Mouse (Mus musculus) retina, postnatal 7 days (tissue): Measurements from ENCODE around the gene Slc23a4.

Experiments used
- DNase-seq: peaks from one replicate; pipeline ENCODE4 v3.0.0-alpha.2; 2012; ENCODE audit warnings: low read depth, low spot score

Slc23a4 gene

DNA sequence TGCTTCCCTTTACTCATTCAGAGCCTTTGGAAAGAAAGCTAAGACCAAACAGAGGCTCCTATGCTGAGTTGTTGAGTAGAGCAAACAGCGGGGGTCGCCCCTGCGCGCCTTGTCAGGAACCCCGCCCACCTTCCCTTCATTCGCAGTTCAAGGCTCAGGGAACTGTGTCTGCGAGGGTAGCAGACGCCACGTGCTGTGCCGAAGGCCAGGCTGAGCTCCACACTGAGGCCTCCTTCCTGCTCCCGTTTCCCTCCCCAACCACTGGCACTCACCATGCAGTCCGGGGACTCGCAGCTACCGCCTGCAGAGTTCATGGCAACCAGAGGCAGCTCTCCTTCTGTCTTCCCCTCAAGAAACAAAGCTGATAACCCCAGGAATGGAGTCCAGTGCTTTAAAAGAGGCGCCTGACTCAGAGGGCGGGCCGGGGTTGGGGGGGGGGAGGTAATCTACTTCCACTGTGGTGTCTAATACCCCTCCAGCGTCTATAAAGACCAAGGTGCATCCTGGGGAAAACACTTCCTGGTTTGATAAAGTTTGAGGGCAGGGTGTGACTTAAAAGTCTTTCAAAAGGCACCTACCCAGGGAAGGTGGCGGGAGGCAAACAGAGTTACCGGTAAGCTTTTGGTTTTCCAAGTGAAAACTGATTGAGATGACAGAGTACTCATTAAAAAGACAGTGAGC, at the start of gene Slc23a4:
Slc23a4 (minus strand) TSS at position 324 of the 681 bp plus-strand sequence.
- DNase-seq: no peak

DNA sequence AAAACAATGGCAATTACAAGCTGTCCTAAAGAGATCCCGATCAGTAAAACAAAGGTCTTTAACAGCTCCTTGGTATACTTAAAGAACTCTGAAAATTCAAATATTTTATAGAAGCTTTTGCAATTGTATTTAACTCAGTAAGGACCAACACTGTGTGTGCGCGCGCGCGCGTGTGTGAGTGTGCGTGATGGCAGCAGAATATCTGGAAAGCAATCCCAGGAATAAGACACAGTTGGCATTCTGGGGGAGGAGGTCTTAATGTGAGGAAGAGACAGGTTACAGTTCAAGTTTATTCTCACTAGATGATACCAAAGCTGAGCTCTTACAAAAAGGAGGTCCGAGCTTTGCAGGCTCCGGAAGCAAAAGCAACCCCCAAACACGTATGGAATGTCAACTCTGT, 45.1 kb upstream of the Slc23a4 start:
- DNase-seq: no peak

DNA sequence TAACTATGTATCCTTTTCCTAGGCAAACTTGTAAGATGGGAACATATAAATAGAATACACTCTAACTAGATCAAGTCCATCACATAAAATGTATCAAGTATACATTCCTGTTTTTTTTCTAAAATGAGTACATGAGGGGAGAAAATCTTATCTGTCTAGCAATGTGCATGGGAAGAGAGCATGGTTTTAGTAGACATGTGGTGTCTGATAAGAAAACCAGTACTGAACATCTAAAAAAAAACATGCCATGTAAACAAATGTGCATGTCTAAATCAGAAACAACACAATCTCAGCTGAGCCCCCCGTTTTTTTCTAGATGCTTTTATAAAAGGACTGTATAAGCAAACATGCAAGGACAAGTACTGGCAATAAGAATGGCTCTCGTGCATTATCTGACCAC, 44.5 kb upstream of the Slc23a4 start:
- no peak for DNase-seq

DNA sequence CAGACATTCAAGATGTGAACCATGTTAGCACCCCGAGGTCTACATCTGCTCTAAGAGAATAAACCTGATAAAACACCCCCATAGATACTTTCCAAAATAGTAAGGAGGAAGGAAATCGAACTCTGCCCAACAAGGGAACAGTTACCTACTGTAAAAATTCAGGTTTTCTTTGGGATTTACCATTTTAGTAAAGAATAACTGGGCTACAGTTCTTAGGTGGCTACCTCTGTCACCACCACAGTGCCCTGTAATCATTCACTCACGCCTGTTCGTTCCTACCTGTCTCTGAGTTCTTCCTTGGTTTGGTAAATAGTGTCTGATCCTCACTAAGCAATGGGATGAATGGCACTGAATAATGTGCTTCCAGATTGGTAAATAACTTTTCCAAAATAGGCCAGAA, 42.6 kb upstream of the Slc23a4 start:
- DNase-seq: no peak

DNA sequence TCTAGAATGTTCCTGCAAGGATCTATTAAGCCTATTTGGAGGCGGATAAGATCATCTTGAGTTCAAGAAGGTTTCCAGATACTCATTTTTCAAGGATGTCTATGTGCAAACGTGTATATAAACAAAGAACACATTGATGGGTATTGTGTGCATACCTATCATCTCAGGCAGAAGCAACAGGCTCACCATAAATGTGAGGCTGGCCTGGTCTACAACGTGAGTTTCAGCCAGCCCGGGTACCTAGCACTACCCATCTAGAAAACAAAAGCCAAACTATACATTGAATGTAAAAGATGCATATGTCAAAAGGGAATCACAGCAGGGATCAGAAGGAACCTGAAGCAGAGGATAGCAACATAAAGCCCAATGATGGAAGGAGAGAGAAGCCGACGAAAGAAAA, 42.0 kb upstream of the Slc23a4 start:
- DNase-seq: no peak

DNA sequence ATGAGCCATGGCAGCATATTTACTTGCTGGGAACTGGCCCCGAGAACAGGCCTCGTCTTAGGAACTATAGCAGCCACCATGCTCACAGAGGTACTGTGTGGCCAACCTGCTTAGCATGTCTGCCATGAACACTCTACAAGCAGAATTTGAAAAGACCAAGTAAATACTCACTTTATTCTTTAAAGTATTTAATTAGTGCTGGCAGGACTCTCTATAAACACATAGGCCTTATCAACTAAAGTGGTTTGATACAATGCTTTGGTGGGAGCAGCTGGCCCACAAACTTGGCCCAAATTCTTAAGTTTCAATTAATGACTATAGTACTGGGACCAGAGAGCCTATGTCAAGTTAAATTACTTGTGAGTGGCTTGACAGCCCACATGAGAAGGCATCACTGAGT, 39.8 kb upstream of the Slc23a4 start:
- DNase-seq: no peak

DNA sequence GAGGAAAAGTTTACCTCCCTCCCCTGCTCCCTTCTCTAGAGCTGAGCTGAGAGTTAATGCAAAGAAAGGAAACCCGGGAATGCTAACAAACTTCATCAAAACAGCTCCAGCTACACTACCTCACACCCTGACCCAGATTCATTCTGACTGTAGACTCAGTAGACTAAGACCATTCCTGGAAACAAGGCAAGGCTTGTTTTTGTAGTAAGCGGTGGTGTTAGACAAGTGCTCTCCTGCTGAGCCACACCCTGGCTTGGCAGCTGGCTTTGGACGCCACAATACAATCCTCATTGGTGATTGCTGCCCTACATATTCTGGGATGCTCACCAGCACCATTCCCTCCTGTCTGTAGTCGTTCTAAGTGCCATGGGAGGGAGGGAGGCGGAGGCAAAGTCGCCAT, 39.1 kb upstream of the Slc23a4 start:
- DNase-seq: no peak

DNA sequence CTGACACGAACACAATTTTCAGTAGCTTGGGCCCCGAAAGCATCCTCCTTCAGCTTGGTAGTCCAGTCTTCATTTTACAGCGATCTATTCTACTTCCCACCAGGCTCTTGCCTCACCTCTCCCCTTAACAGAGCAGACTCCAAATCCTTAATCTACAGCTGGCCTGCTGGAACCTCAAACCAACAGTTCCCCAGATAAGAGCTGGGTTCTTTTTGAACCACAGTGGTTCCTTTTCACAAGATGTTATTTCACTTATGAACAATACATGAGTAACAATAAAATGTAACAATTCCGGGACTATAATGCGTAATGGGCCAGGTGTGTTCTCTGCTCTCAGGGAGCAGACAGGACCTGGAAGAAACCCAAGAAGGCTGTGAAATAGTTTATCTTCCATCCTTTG, 28.4 kb upstream of the Slc23a4 start:
- DNase-seq: no peak

DNA sequence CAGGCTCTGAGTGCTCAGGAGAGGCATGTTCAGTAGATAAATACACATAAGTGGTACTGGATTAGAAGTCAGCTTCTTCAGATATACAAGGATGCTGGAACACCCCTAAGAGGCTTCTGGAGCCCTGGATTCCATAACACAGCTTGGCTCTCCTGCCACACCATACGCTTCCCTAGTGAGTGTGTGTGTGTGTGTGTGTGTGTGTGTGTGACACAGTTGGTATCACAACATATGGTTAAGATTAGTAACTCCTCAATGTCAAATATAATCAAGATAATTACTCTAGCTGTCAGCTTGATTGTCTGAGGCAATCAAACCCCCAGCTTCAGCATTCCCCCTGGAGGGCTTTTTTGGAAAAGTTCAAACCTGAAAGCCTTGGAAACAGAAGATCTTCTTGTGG, 23.7 kb upstream of the Slc23a4 start:
- DNase-seq: no peak

DNA sequence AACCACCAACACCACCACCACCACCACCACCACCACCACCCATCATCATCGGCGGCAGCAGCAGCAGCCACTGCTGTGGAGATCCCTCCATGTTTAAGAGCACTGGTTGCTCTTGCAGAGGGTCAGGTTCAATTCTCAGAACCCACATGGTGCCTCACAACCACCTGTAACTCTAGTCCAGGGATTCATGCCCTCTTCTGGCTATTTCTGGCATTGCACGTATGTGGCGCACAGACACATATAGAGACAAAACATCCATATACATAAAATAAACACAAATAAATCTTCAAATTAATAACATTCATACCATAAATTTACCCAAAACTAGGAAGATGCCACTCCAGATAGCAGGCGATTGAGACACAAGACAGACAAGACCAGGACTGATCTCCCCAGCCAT, 22.5 kb upstream of the Slc23a4 start:
- DNase-seq: no peak

DNA sequence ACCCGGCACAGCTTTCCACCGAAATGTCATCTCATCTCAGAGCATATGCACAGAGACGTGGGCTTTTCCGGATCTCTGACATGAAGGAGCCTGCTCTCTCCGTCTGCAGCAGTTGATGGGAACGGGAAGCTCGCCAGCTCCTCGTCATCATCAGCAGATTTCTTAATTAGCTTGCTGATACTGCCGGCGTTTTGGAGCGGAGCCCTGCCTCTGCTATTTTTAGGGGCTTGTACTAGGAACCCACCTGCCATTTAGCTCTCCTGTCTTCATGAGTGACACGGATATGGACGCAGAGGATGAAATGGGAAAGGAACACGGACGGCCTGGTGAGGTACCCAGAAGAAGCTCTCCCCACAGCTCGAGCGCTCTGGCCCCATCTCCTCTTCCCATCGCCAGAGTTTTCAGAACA, 14.1 kb upstream of the Slc23a4 start:
- no peak for DNase-seq

DNA sequence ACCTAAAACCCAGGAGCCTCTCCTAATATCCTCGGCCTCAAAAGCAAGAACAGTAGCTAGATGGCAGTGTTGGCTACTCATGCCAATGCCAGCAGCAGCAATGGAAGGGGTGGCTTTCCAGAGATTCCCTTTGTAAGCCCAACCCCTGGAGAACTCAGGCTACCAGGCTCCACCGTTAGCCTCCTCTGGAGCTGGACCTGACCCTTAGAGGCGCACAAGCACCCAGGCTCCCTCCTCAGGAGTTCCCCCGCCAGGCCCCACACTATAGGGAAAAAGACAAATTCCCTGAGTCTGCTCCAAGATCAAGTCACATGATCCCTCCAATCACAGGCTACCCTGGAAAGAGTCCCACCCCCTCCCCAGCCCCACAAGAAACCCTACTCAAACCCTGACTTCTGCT, 10.9 kb upstream of the Slc23a4 start:
- no peak for DNase-seq

DNA sequence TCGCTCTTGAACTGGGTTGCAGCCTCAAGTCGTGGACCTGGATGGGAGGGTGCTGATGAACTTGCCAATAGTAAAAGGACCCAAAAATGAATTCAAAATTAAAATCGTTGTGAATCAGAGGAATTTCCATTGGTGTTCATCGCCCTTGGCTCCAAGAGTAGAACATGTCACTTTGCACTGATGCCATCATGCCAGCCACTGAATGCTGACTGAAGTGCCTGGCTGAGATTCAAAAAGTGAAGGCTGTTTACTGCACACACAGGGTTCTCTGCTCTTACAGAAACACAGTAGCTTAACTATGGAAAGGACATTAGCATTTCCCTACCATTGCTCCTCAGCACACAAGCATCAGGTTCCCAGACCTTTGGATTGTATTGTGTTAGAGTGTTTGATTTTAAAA, 8.3 kb upstream of the Slc23a4 start:
- DNase-seq: no peak

DNA sequence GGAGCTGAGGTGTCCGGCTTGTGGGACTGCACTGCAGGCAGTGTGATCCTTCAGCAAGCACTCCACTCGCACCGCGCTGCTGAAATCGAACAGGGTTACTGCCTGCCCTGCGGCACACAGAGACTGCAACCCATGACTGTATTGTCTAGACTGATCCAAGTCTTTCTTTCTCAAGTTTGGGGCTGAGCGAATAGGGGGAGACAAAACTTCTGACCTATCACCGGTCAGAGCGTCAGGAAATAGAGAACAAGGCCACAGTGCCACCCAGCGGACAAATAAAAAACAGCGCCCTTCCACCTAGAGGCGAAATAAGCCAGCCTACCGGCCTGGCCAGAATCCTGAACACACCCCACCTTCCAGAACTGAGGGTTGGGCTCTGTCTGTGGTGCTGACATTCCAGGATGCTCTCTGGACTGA, 7.1 kb upstream of the Slc23a4 start:
- DNase-seq: peak; percentile 59

DNA sequence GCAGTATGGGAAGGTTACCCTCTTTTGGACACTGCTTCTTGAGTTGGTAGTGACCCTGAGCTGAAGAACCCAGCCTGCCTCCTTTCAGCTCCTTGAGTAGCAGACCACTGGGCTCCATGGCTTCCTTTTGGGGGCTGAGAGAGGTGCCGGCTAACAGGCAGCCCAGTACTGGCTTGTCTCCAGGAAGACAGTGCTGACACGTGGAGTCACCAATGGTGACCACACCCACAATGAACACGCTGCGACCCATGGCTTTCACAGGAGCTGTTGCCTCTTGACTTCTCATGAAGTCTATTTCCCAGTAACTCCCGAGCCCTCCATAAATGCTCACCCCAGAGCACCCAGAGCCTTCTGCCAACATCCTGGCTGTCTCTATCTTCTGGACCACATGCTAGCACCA, 6.5 kb upstream of the Slc23a4 start:
- DNase-seq: no peak

DNA sequence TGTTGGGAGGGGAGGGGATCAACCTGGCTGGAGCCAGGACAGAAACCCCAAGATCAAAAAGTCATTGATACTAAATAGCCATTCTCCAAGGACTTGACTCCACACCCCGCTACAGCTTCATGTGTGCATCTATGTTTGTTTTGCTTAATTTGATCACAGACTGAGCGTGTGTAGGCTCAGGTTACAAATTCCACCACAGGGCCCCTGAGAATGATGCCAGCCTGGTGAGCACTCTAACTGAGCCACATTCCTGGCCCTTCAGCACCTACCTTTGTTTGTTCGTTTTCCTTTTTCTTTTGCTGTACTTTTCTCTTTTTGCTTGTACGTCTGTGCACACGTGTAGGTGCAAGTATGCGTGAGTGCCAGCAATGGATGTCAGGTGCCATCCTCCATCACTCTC, 1.1 kb upstream of the Slc23a4 start:
- DNase-seq: no peak

DNA sequence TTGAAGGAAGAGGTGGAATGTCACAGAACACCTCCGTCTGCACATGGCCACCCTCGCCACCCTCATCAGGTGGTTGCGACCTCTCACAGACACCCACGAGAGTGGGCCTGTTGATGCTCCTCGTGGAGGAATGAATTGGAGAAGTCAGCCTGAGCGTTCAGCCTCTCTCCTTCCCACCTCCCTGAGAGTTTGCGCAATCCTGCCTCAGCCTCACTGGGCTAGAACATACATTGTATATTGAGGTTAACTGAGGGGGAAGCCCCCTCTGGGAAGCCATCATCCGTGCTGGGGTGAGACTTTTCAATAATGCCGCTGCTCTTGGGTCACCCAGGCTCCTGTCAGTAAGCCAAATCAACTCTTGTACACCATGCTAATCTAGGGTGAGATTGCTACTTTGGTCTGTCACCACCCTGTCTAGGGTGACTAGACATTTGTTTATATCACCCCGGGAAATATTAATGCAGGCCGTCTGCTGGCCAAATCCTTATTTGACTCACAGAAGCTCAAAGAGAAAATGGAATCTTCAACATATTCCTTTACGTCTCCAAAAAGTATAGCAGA, 1.0 kb downstream of the Slc23a4 start:
- no peak for DNase-seq

DNA sequence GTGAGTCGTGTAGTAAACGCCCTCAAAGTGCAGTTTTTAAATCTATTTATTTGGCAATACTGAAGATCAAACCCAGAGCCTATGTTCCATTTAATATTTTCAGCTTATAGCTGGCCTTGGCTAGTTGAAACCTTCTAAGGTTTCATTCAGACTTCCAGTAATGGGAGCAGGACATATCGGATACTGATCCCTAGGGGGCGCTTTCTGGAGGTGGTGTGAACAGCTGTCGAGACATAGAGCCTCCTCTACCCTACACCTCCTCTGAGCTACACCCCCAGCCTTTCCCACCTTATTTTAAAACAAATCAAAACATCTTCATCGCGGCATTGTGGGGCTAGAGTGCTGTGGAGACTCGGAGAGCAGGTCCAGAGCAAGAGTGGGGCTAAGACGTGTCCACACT, 7.5 kb downstream of the Slc23a4 start:
- DNase-seq: no peak

DNA sequence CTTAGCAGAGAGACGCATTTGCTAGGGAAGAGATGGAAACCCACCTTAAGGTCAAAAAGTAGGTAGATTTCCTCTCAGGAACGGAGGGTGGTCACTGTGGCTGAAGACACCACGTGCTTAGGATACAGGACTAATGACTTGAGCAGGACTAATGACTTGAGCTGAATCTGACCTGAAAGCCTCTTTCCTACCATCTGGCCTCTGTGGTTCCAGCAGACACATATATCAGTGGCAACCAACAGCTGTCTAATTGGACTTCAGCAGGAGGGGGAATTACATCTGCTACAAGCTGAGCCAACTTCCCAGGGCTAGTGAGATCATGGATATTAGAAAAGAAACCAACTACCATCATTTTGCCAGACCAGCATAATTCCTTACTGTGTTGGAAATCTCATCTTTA, 8.9 kb downstream of the Slc23a4 start:
- peak; percentile 40 for DNase-seq

DNA sequence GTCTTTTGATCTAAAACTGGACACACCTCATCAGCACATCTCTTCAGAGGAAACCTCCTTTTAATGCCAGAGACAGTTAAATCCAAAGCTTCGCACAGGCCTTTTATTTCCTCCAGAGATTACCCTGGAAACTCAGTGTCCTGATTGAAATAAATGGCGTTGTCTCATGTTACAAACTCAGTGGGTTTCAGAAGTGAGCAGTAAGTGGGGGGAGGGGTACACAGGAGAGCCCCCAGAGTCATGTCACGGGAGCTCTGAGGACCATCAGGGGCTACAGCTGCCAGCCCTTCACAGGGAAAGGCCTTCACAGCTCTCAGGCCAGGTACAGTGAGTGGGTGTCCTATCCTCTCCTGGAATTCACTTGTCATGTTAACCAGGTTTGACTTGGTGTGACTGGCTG, 17.0 kb downstream of the Slc23a4 start:
- no peak for DNase-seq

DNA sequence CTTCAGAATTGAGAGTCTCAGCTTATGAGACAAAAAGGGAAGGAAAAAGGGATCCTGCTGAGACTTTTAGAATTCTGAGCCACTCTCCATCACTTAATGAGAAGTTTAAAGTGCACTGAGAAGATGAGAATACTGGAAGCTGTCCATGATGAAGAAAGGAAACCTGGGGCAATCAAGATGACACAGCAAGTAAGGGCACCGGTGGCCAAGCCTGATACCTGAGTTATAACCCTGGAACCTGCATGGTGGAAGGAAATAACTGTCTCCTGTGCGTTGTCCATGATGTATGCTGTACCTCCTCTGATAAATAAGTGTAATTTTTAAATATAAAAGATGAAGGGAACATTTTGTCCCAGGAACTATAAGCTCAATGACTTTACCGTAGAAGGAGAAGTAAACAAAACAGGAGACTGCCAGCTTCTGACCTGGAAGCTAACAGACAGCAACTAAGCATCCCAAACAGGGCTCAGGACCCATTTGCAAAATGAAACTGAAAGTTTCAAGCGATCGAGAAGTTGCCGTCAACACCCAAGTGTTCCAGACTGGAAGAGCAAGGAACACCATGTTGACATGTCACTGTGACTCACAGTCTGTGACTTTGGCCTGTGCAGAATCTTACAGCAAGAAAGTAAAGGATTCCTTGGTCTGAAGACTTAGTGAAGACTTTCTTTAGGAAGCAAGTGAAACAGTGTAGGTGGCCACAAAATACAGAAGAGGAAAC, 22.2 kb downstream of the Slc23a4 start:
- DNase-seq: no peak

DNA sequence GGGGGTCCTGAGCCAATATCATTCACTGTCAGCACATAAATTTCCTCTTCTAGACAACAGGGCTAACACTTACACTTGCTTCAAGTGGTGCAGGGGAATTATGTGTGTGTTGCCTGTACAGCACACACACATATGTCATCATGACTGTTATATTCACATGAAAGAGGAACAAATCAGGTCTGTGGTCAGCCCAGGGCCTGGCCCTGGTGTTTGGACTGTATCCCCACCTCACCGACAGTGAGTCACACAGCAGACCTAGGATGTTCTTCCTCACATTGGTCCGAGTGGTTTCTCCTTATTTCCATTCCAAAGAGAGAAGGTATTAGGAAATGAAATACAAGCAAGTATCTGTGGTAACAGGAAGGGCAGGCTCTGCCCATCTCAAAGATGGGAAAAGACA, 23.7 kb downstream of the Slc23a4 start:
- DNase-seq: no peak

DNA sequence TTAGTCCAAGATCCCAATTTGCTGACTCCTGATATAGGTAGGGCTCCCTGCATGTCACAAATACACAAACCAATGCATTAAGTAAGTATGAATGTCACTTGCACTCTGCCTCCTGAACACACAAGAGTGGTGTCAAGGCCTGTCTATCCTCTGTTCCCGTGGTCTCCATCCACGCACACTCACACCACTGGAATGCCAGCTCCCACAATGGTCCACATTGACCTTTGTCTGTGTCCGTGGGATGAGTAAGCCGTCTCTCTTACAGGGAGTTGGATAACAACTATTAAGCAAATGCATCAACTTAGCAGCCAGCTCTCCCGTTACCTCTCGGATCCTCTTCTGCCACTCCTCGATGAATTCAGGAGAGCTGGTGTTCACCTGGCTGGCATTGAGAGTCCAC, 29.1 kb downstream of the Slc23a4 start:
- no peak for DNase-seq
